Mouse (Mus musculus) CH12.LX (cell line): ENCODE measurements around the gene Map2. TPM values are rescaled to one million over a fixed set of nuclear protein-coding genes. Genes with fewer than 3 reads are reported as not detected.

ENCODE experiments used
- DNase-seq: peaks from one replicate; pipeline ENCODE4 v3.0.0-alpha.2; 2013; ENCODE audit errors: extremely low read depth
- H3K27ac ChIP-seq: 2 replicates; pipeline ENCODE4 v1.5.1; 2012; ENCODE audit warnings: low read depth, mild to moderate bottlenecking, control low read depth, moderate library complexity; ENCODE audit not compliant: insufficient read depth
- H3K27me3 ChIP-seq: replicated peaks from 2 replicates; pipeline ENCODE3; 2012; ENCODE audit warnings: inconsistent platforms
- H3K36me3 ChIP-seq, 2 experiments: replicated peaks in 1 of 2; 2 replicates each; pipeline versions ENCODE3 to v1.6.1; 2012; ENCODE audit warnings: inconsistent platforms in 1 of 2, low read length in 1 of 2, mild to moderate bottlenecking in 1 of 2, mixed read lengths in 1 of 2, moderate library complexity in 1 of 2; ENCODE audit not compliant: control insufficient read depth in 1 of 2, insufficient read depth in 1 of 2
- H3K4me1 ChIP-seq, 2 experiments: 2 replicates each; pipeline ENCODE4 v1.6.1; 2012; ENCODE audit warnings: inconsistent platforms in 1 of 2, moderate library complexity in 1 of 2; ENCODE audit not compliant: insufficient read depth in 2 of 2, control insufficient read depth in 1 of 2
- H3K4me2 ChIP-seq: 2 replicates; pipeline ENCODE4 v1.6.1; 2012; ENCODE audit warnings: low read depth, mild to moderate bottlenecking, control low read depth; ENCODE audit not compliant: poor library complexity, insufficient read depth, severe bottlenecking
- H3K4me3 ChIP-seq, 3 experiments: fragments of 150-350 bp in 1 of 3; sonication (generic) in 1 of 3; replicated peaks in 1 of 3; 2 replicates each; pipeline versions ENCODE3 to v1.5.1; 2011 to 2012; ENCODE audit warnings: low read depth in 2 of 3, low read length in 2 of 3, mild to moderate bottlenecking in 2 of 3, moderate library complexity in 2 of 3, control low read depth in 1 of 3, improper control_type of control experiment in 1 of 3, inconsistent platforms in 1 of 3, mixed read lengths in 1 of 3; ENCODE audit not compliant: poor library complexity in 1 of 3
- H3K79me2 ChIP-seq: replicated peaks from 2 replicates; pipeline ENCODE4 v1.6.1; 2012; ENCODE audit warnings: mild to moderate bottlenecking, moderate library complexity; ENCODE audit not compliant: control insufficient read depth, poor library complexity, insufficient read depth, severe bottlenecking; ENCODE audit errors: extremely low read depth
- H3K9ac ChIP-seq: 2 replicates; pipeline ENCODE4 v1.6.1; 2012; ENCODE audit warnings: low read depth, mild to moderate bottlenecking, control low read depth, moderate library complexity; ENCODE audit not compliant: insufficient read depth
- H3K9me3 ChIP-seq: replicated peaks from 2 replicates; pipeline ENCODE3; 2012; ENCODE audit warnings: low read length, inconsistent platforms, mixed read lengths
- BHLHE40 ChIP-seq: IDR thresholded peaks from 2 replicates; pipeline ENCODE4 v1.6.1; 2011; ENCODE audit warnings: mild to moderate bottlenecking, low read depth, low read length, improper control_type of control experiment
- CHD1 ChIP-seq: IDR thresholded peaks from 2 replicates; pipeline ENCODE4 v1.6.1; 2012; ENCODE audit warnings: low read depth, low read length, improper control_type of control experiment, inconsistent platforms
- CHD2 ChIP-seq: IDR thresholded peaks from 2 replicates; pipeline ENCODE4 v1.6.1; 2011; ENCODE audit warnings: low read length, improper control_type of control experiment
- EP300 ChIP-seq: IDR thresholded peaks from 2 replicates; pipeline ENCODE4 v1.6.1; 2011; ENCODE audit warnings: low read length, improper control_type of control experiment
- JUND ChIP-seq: conservative IDR thresholded peaks from 2 replicates; pipeline ENCODE4 v1.6.1; 2011; ENCODE audit warnings: low read depth, low read length, improper control_type of control experiment
- MAFK ChIP-seq: IDR thresholded peaks from 2 replicates; pipeline ENCODE4 v1.6.1; 2011; ENCODE audit warnings: low read length, improper control_type of control experiment; ENCODE audit not compliant: insufficient replicate concordance
- MAZ ChIP-seq: IDR thresholded peaks from 2 replicates; pipeline ENCODE4 v1.6.1; 2012; ENCODE audit warnings: low read depth, mild to moderate bottlenecking, inconsistent platforms, low read length, improper control_type of control experiment, moderate library complexity
- MYC ChIP-seq: IDR thresholded peaks from 2 replicates; pipeline ENCODE4 v1.6.1; 2011; ENCODE audit warnings: low read depth, mild to moderate bottlenecking, improper control_type of control experiment, low read length
- POLR2A ChIP-seq: IDR thresholded peaks from 2 replicates; pipeline ENCODE4 v1.6.1; 2011; ENCODE audit warnings: low read depth, mild to moderate bottlenecking, improper control_type of control experiment, low read length
- RAD21 ChIP-seq: IDR thresholded peaks from 2 replicates; pipeline ENCODE4 v1.6.1; 2011; ENCODE audit warnings: low read depth, mild to moderate bottlenecking, low read length, improper control_type of control experiment, moderate library complexity
- RCOR1 ChIP-seq: conservative IDR thresholded peaks from 2 replicates; pipeline ENCODE4 v1.6.1; 2012; ENCODE audit warnings: low read depth, mild to moderate bottlenecking, inconsistent platforms, low read length, improper control_type of control experiment
- SIN3A ChIP-seq: IDR thresholded peaks from 2 replicates; pipeline ENCODE4 v1.6.1; 2012; ENCODE audit warnings: low read length, improper control_type of control experiment, inconsistent platforms
- SMC3 ChIP-seq: IDR thresholded peaks from 2 replicates; pipeline ENCODE4 v1.6.1; 2011; ENCODE audit warnings: low read depth, low read length, improper control_type of control experiment
- UBTF ChIP-seq: IDR thresholded peaks from 2 replicates; pipeline ENCODE4 v1.6.1; 2012; ENCODE audit warnings: low read depth, mild to moderate bottlenecking, inconsistent platforms, low read length, improper control_type of control experiment, moderate library complexity
- dilution Hi-C: fragments of 300-500 bp; cut with MboI; formaldehyde crosslinking; loops from 2 replicates; pipeline ENCODE4 v1.14.3; 2020; ENCODE audit warnings: low sequenced_read_pairs; ENCODE audit not compliant: extremely low pct_unique_long_range_greater_than_20kb, extremely low pct_ligation_motif_present
- in situ Hi-C: fragments of 300-500 bp; cut with MboI; formaldehyde crosslinking; loops from 3 replicates; pipeline ENCODE4 v1.14.3; 2019; ENCODE audit warnings: low sequenced_read_pairs, low pct_ligation_motif_present, low pct_unique_long_range_greater_than_20kb, mixed read lengths
- polyA plus RNA-seq: library from polyadenylated mRNA; unstranded; fragments of >175 nt; gene quantifications from 2 replicates; pipeline ENCODE4 v1.2.1, GENCODE M21; 2012; ENCODE audit warnings: low read depth; ENCODE audit not compliant: insufficient read length
- total RNA-seq, 2 experiments: library from RNA; depleted of rRNA; stranded (reverse); fragments of 300-350 nt in 1 of 2; fragments of >200 nt in 1 of 2; gene quantifications; 2 replicates each; pipeline ENCODE4 v1.2.3; 2012 to 2014

Map2 gene
- total and polyA plus RNA-seq, 3 experiments, result 1.5 to 6.5 (median 5.9) TPM

DNA sequence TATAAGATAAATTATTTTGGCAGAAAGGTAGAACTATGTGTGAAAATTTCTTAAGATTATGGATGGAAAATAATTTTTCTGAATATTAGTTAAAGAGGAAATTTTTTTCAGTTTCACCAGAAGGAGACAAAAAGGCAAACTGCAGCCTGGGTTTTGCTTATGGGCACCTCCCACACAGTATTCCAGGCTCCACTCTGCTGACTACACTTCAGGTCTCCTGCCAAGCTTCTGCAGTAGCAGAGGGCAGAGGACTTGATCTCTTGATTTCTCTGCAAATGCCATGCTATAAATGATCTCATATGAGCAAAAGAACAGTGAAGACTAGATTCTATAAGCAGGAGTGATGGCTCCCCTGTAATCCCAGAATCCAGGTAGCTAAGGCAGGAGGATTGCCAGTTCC lies 149.9 kb downstream of the Map2 start:
- no peaks in the 10 kb centered on the region for H3K9me3 ChIP-seq
- no peak for TF ChIP-seq CHD1
- TF ChIP-seq JUND, result no peak
- TF ChIP-seq RCOR1, result no peak
- no peak for TF ChIP-seq MAZ
- TF ChIP-seq, all 38 proteins: peak for 0
- H3K9ac ChIP-seq, result no peak overlapping the region
- peaks cover 2 to 23% of the 10 kb centered on the region in 2 experiments; a peak in 3 of 4 replicates for H3K4me1 ChIP-seq
- no peak overlapping the region for H3K4me2 ChIP-seq
- no peaks in the 10 kb centered on the region for H3K27me3 ChIP-seq
- no peak overlapping the region for H3K4me3 ChIP-seq
- H3K36me3 ChIP-seq, result no peaks in the 10 kb centered on the region
- H3K79me2 ChIP-seq, result no peaks in the 10 kb centered on the region
- in situ Hi-C loops, result no loop called here
- H3K27ac ChIP-seq, result no peak overlapping the region
- dilution Hi-C loops, result no loop called here
- DNase-seq, result no peak

DNA sequence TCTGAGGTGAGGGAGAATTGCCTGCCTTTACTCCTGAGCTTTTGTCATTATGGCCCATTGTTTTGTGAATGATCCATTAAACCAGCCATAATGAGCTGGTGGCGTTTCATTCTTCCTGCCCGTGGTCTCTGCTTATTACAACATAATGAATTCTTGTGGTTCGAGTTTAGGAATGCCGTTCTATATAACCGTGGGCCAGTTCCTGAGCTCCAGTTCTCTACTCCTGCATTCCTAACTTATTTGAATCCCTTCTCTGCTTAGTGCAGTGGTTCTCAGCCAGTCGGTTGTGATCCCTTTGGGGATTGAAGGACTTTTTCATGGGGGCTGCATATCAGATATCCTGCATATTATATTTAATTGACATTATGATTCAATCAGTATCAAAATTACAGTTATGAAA lies 153.9 kb downstream of the Map2 start:
- no peaks in the 10 kb centered on the region for H3K27me3 ChIP-seq
- no peak overlapping the region for H3K4me3 ChIP-seq
- dilution Hi-C loops, result no loop called here
- in situ Hi-C loops, result no loop called here
- H3K79me2 ChIP-seq, result no peaks in the 10 kb centered on the region
- peaks cover 1 to 13% of the 10 kb centered on the region in 2 experiments; a peak in 3 of 4 replicates for H3K4me1 ChIP-seq
- TF ChIP-seq RCOR1 (no peak), JUND (no peak), UBTF (no peak), MYC (no peak), MAFK (no peak), CHD2 (no peak), POLR2A (no peak), SIN3A (no peak), EP300 (no peak), BHLHE40 (no peak)
- no peak overlapping the region for H3K4me2 ChIP-seq
- H3K9ac ChIP-seq, result no peak overlapping the region
- H3K36me3 ChIP-seq, result no peaks in the 10 kb centered on the region
- no peak overlapping the region for H3K27ac ChIP-seq
- no peaks in the 10 kb centered on the region for H3K9me3 ChIP-seq
- no peak for DNase-seq

DNA sequence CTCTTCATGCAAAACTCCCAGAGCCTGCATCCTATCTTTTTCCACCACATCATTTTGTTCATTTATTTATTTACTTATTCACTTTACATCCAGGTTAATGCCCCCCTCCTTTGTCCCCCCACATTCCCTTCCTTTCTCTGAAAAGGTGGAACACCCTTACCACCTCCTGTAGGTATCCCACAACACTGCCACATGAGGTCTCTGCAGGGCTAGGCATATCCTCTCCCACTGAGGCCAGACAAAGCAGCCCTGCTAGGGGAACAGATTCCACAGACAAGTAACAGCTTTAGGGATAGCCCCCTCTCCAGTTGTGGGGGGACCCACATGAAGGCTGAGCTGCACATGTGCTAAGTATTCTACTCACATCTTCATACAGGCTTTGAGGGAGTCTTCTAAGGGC lies 154.5 kb downstream of the Map2 start:
- Histone ChIP-seq H3K27me3 (no peaks in the 10 kb centered on the region), H3K4me2 (no peak overlapping the region), H3K79me2 (no peaks in the 10 kb centered on the region), H3K27ac (no peak overlapping the region), H3K4me3 (no peak overlapping the region), H3K36me3 (no peaks in the 10 kb centered on the region), H3K9me3 (no peaks in the 10 kb centered on the region), H3K9ac (no peak overlapping the region), H3K4me1 (peaks cover 0 to 13% of the 10 kb centered on the region in 2 experiments; a peak in 2 of 4 replicates)
- no peak for TF ChIP-seq SMC3
- peak; percentile 2 for TF ChIP-seq RAD21
- dilution Hi-C loops, result no loop called here
- DNase-seq, result no peak
- in situ Hi-C loops, result no loop called here
